Mouse (Mus musculus) embryonic facial prominence, embryonic 12.5 days (tissue): ENCODE measurements around the gene Tagap1. TPM values are rescaled to one million over a fixed set of nuclear protein-coding genes. Genes with fewer than 3 reads are reported as not detected.

ENCODE experiments used
- polyA plus RNA-seq: library from polyadenylated mRNA; unstranded; fragments of >200 nt; fragmentation: Nextera tagmentation; extraction: Ambion mirVana; gene quantifications from 2 replicates; pipeline ENCODE4 v1.2.1, GENCODE M21; 2016

Gene Tagap1
- polyA plus RNA-seq, 1 experiment from 2014 or later, result 61.1 TPM

Other genes with a start within 250 kb of the Tagap1 start
- gene Ezr, start 178.4 kb downstream of the Tagap1 start, polyA plus RNA-seq, result 48.6 and 52.2 TPM in 2 replicates
- gene Rsph3b, start 12.5 kb downstream of the Tagap1 start, polyA plus RNA-seq, result 31.6 and 34.7 TPM in 2 replicates
- gene Rnaset2b, start 9.5 kb upstream of the Tagap1 start, polyA plus RNA-seq, result 150 and 164 TPM in 2 replicates
- 0.09 TPM in 1 of 2 replicates, not detected in the other for gene Gm49721, start 17.7 kb upstream of the Tagap1 start, polyA plus RNA-seq
- gene Gm1604a, start 64.4 kb upstream of the Tagap1 start, polyA plus RNA-seq, result not detected in 2 replicates
- gene Rps6ka2, start 209.0 kb upstream of the Tagap1 start, polyA plus RNA-seq, result 24.6 and 24.8 TPM in 2 replicates